Mouse (Mus musculus) neural tube, embryonic 12.5 days (tissue): ENCODE data around the gene Apol7a. TPM values are rescaled to one million over a fixed set of nuclear protein-coding genes. Genes with fewer than 3 reads are reported as not detected.
"Not testable (repeated sequence)": the region's sequence is repeated elsewhere in the genome, so short reads cannot be mapped to it uniquely, and the experiment has no call there.

Experiments
- ATAC-seq: fragments of 200-750 bp; cut with Nextera tagmentation; 2 replicates; pipeline ENCODE4 v1.8.0; 2017; ENCODE audit warnings: low read depth, mild to moderate bottlenecking, moderate TSS enrichment, moderate library complexity; ENCODE audit not compliant: low FRiP score
- H3K27ac ChIP-seq: fragments of 300-500 bp; sonication (generic); 2 replicates; pipeline ENCODE4 v1.5.1; 2016
- H3K27me3 ChIP-seq: fragments of 300-500 bp; sonication (generic); replicated peaks from 2 replicates; pipeline ENCODE4 v1.6.1; 2016; ENCODE audit warnings: mild to moderate bottlenecking
- H3K36me3 ChIP-seq: fragments of 300-500 bp; sonication (generic); 2 replicates; pipeline ENCODE4 v1.6.1; 2016; ENCODE audit warnings: mild to moderate bottlenecking
- H3K4me1 ChIP-seq: fragments of 300-500 bp; sonication (generic); 2 replicates; pipeline ENCODE4 v1.6.1; 2016
- H3K4me2 ChIP-seq: fragments of 300-500 bp; sonication (generic); replicated peaks from 2 replicates; pipeline ENCODE4 v1.6.1; 2016; ENCODE audit warnings: mild to moderate bottlenecking
- H3K4me3 ChIP-seq: fragments of 300-500 bp; sonication (generic); 2 replicates; pipeline ENCODE4 v1.5.1; 2016
- H3K9ac ChIP-seq: fragments of 300-500 bp; sonication (generic); 2 replicates; pipeline ENCODE4 v1.6.1; 2016; ENCODE audit warnings: mild to moderate bottlenecking
- H3K9me3 ChIP-seq: fragments of 300-500 bp; sonication (generic); 2 replicates; pipeline ENCODE4 v1.6.1; 2016; ENCODE audit warnings: mild to moderate bottlenecking
- WGBS: fragments of 180-500 bp; shearing (Covaris S2); methylation state at CpG from one replicate; pipeline ENCODE4 v1.1.7; 2016; 5-methylcytosine and 5-hydroxymethylcytosine counted together
- polyA plus RNA-seq: library from polyadenylated mRNA; unstranded; fragments of >200 nt; fragmentation: Nextera tagmentation; extraction: Ambion mirVana; gene quantifications from 2 replicates; pipeline ENCODE4 v1.2.1, GENCODE M21; 2016

Apol7a gene
- polyA plus RNA-seq, 1 experiment from 2014 or later: not detected

DNA sequence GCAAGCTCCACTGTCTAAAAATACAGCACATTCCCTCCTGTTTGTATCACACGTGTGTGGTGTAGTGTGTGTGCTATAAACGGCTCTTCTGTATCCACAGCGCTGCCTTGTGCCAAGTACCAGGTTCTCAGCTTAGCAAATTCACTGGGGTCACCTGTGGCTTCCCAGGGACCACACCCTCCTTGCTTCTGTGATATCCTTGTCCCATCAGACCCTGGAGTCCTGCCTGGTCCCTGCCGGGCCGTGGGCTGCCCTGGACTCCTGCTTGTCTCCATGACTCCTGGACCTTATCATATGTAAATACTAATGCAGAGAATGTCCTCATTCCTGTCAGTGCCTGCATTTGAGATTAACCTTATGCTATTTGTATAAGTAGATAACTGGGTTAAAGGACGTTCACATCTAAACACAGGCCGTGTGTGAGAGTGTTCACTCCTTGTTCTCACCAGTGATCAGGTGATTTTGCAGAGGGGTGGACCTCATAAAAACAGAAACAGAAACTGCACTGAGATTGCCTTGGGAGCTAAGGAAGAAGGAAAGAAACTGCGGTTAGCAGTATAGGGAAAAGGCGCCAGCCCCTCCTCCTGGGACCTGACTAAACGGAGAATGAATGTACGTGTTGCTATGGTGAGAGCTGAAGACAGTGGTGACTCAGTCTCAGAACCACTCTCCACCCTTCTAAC is 1.3 kb downstream of the Apol7a start:
- not testable (repeated sequence) for ATAC-seq, H3K9me3 ChIP-seq

DNA sequence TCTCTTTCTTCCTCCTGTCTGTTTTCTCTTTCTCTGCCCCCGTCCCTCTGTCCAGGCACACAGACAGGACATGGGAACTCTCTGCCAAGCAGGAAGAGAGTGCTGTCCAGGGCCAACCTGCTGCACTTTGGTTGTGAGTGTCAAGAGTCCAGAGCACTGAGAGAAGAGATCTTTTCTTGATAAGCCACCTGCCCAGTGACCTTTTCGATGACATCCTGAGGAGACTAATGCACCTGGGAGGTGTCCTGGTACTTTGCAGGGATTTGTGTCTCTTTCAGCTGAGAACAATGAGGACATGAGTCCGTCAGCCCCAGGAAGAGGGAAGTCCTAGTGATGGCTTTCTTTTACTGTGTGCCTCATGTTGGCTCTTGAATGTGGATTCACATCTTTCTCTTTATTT is 5.1 kb downstream of the Apol7a start:
- not testable (repeated sequence) for H3K27ac ChIP-seq

More for the DNA sequence above, 1.3 kb downstream of the Apol7a start:
- not testable (repeated sequence) for H3K4me2 ChIP-seq, H3K36me3 ChIP-seq, H3K27me3 ChIP-seq, H3K27ac ChIP-seq, H3K4me3 ChIP-seq, H3K9ac ChIP-seq, H3K4me1 ChIP-seq
- WGBS: 84% methylated on average over 11 of the region's 11 CpGs

DNA sequence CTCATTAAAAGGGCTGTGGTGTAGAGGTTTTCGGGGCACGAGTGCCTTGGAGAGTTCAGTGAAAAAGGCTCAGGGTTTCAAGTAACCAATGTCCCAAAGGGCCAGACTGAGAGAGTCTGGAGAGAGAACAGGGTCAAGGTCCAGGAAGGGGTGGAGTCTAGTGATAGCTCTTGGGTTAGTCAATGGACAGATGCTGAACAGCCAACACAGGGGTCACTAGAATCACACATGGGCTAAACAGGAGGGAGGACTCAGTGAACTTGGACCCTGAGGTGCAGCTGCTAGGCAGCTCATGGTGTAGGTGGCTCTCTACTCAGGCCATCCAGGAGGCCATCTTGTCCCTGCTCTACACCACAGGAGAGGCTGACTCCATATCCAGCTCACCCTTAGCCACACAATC is 11.4 kb downstream of the Apol7a start:
- no peak overlapping the region for H3K9ac ChIP-seq
- 91% methylated on average over 2 of the region's 2 CpGs for WGBS
- H3K27ac ChIP-seq: no peak overlapping the region
- no peaks in the 10 kb centered on the region for H3K4me1 ChIP-seq
- no peak overlapping the region for H3K4me2 ChIP-seq
- H3K4me3 ChIP-seq: no peak overlapping the region
- no peaks in the 10 kb centered on the region for H3K36me3 ChIP-seq
- no peaks in the 10 kb centered on the region for H3K9me3 ChIP-seq
- no peak for ATAC-seq
- no peaks in the 10 kb centered on the region for H3K27me3 ChIP-seq

More for the DNA sequence above, 5.1 kb downstream of the Apol7a start:
- H3K9me3 ChIP-seq, ATAC-seq, H3K36me3 ChIP-seq, H3K4me3 ChIP-seq, H3K4me1 ChIP-seq, H3K9ac ChIP-seq, H3K27me3 ChIP-seq, H3K4me2 ChIP-seq: not testable (repeated sequence)
- WGBS: 69% methylated on average over 3 of the region's 3 CpGs

DNA sequence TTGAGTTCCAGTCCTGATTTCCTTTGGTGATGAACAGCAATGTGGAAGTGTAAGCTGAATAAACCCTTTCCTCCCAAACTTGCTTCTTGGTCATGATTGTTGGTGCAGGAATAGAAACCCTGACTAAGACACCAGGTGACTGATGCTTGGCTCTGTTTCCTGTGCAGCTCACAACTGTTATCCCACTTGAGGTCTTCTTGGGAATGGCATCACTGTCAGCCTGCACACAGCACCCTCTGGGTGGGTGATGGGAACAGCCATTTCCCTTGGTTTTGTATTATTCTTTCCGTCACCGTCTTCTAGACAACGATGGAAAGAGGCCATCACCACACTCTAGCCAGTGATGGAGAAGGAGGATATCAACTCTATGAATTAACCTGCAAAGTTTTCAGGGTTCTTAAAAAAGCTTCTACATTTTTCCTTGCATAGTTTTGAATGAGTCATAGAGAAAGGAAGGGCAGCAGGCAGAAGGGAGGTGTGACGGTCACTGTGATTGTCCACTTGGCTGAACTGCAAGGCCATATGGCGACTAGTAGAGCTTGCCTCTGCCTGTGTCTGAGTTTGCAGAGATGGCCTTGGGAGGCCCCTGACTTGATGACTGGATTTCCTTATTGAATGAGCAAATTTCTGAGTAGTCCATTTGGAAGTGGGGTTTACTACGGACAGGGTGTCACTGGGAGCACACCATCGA is 14.4 kb downstream of the Apol7a start:
- H3K4me3 ChIP-seq: no peak overlapping the region

DNA sequence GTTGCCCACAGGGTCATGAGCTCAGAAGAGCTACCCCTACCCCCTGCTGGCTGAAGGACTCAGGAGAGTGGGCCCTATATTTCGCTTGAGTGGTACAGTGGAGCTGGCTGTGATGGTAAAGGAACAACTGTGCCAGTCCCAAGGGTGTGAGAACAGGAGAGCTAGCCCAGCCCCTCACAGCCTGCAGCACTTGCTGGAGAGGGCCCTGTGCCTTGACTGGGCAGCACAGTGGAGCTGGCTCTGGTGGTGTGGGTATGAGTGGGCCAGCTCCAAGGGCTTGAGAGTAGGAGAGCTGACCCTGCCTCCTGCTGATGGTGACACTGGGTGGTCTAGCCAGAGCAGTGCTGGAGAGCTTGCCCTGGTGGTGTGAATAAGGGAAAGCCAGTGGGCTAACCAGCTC is 16.0 kb downstream of the Apol7a start:
- no peaks in the 10 kb centered on the region for H3K27me3 ChIP-seq
- 67% methylated on average over 1 of the region's 1 CpGs for WGBS
- no peaks in the 10 kb centered on the region for H3K4me1 ChIP-seq
- no peak overlapping the region for H3K4me3 ChIP-seq
- H3K9ac ChIP-seq: no peak overlapping the region
- H3K9me3 ChIP-seq: no peaks in the 10 kb centered on the region
- H3K4me2 ChIP-seq: no peak overlapping the region
- no peak for ATAC-seq
- no peaks in the 10 kb centered on the region for H3K36me3 ChIP-seq
- H3K27ac ChIP-seq: no peak overlapping the region

More for the DNA sequence above, 14.4 kb downstream of the Apol7a start:
- 95% methylated on average over 7 of the region's 7 CpGs for WGBS
- ATAC-seq: no peak
- no peak overlapping the region for H3K4me2 ChIP-seq
- H3K9ac ChIP-seq: no peak overlapping the region
- H3K27ac ChIP-seq: no peak overlapping the region
- H3K9me3 ChIP-seq: no peaks in the 10 kb centered on the region
- no peaks in the 10 kb centered on the region for H3K4me1 ChIP-seq
- H3K36me3 ChIP-seq: no peaks in the 10 kb centered on the region
- no peaks in the 10 kb centered on the region for H3K27me3 ChIP-seq

DNA sequence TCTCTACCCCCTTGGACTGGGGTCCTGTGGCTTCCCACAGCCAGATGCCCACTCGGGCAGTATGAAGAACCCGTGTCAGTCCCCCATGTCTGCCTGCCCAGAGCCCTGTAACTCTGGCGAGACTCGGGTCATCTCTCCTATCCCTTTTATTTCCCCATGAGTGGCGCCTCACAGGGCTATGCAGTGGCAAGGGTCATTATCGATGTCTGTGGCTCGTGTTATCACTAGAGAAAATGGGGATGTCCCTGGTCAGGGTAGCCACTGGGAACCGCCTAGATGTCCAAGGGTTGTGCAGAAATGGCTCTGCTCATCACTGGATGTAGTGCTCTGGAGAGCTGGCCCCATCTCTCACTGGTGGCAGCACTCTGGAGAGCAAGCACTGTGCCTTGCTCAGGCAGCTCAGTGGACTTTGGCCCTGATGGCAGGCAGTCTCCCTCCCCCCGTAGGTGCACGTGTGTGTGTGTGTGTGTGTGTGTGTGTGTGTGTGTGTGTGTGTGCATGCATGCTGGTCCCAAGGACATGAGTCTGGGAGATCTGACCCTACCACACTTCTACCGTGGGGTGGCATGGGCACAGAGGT is 16.5 kb downstream of the Apol7a start:
- no peak for ATAC-seq
- WGBS: 91% methylated on average over 11 of the region's 11 CpGs

DNA sequence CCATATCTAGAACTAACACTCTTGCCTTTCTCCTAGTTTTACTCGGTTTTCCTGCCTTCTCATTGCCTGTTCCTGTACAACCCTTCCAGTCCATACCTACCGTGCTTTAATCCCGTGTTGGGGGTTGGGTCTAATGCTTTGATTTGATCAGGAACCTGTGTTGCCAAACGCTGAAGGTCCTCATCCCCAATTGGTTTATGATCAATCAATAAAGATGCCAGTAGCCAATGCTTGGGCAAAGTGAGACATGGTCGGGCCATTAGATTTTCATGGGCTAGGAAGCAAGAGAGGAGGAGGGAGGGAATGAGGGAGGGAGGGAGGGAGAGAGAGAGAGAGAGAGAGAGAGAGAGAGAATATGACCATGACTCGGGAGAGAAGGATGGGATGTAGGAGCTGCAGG is 17.4 kb downstream of the Apol7a start:
- H3K27ac ChIP-seq: no peak overlapping the region
- ATAC-seq: no peak

More for the DNA sequence above, 16.5 kb downstream of the Apol7a start:
- no peaks in the 10 kb centered on the region for H3K9me3 ChIP-seq
- H3K4me1 ChIP-seq: no peaks in the 10 kb centered on the region
- H3K9ac ChIP-seq: no peak overlapping the region
- no peak overlapping the region for H3K27ac ChIP-seq
- no peak overlapping the region for H3K4me2 ChIP-seq
- H3K4me3 ChIP-seq: no peak overlapping the region
- no peaks in the 10 kb centered on the region for H3K36me3 ChIP-seq
- H3K27me3 ChIP-seq: no peaks in the 10 kb centered on the region

DNA sequence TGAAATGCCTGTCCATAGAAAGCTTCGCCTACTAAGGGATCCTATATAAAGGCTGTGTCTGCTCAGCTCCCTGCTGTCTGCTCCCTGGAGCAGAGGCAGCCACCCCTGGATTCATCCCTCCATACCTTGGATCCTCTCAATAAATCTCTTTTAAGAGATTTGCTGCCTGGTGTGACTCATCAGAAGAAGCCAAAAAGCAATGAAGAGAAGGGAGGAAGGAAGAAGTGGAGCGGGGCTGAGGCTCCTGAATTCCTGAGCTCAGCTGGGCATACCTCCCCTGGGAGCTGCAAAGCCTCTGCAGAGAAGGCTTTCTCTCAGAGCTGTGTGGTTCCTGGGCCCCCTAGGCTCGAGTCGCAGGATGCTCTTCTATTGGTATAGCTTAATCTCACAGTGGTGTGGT is 19.0 kb downstream of the Apol7a start:
- H3K4me1 ChIP-seq: no peaks in the 10 kb centered on the region
- ATAC-seq: no peak
- H3K36me3 ChIP-seq: no peaks in the 10 kb centered on the region
- H3K27ac ChIP-seq: no peak overlapping the region
- 56% methylated on average over 4 of the region's 4 CpGs for WGBS
- H3K4me2 ChIP-seq: no peak overlapping the region
- no peaks in the 10 kb centered on the region for H3K27me3 ChIP-seq
- H3K9ac ChIP-seq: no peak overlapping the region
- no peak overlapping the region for H3K4me3 ChIP-seq
- no peaks in the 10 kb centered on the region for H3K9me3 ChIP-seq

More for the DNA sequence above, 17.4 kb downstream of the Apol7a start:
- WGBS: 76% methylated on average over 6 of the region's 6 CpGs
- Histone ChIP-seq H3K4me3 (no peak overlapping the region), H3K9me3 (no peaks in the 10 kb centered on the region), H3K9ac (no peak overlapping the region), H3K4me1 (no peaks in the 10 kb centered on the region), H3K27me3 (no peaks in the 10 kb centered on the region), H3K4me2 (no peak overlapping the region), H3K36me3 (no peaks in the 10 kb centered on the region)

DNA sequence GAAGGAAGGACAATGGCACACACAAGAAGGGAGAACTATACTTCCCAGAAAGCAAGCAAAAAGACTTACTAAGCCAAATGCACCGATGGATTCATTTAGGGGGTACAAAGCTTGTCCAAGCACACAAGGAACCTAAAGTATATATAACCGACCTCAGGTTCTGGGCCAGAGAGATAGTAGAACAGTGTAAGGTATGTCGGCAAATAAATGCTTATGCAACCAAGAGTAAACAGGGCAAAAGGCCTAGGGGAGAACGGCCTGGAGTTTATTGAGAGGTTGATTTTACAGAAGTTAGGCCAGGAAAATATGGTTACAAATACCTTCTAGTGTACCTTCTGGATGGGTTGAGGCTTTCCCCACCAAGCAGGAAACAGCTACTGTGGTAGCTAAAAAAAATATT is 21.5 kb downstream of the Apol7a start:
- H3K4me1 ChIP-seq: no peaks in the 10 kb centered on the region
- H3K4me3 ChIP-seq: no peak overlapping the region
- WGBS: 90% methylated on average over 4 of the region's 4 CpGs
- H3K36me3 ChIP-seq: no peaks in the 10 kb centered on the region
- no peaks in the 10 kb centered on the region for H3K27me3 ChIP-seq
- no peak for ATAC-seq
- no peak overlapping the region for H3K4me2 ChIP-seq
- H3K9me3 ChIP-seq: no peaks in the 10 kb centered on the region
- H3K27ac ChIP-seq: no peak overlapping the region
- H3K9ac ChIP-seq: no peak overlapping the region

DNA sequence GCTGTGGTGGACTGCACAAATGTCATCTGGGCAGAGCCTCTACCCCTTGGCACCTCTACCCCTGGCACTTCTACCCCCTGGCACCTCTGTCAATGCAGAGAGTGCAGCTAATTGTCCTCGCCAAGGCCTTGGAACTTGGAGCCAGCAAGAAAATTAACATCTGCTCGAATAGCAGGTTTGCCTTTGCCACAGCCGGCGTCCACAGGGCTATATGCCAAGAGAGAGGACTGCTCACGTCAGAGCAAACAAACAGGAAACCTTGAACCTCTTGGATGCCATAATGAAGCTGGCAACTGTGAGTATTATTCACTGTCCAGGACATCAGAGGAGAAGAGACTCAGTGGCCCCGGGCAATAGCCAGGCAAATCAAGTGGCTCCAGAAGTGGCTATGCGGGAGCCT is 22.0 kb downstream of the Apol7a start:
- Histone ChIP-seq H3K9ac (no peak overlapping the region), H3K36me3 (no peaks in the 10 kb centered on the region), H3K4me3 (no peak overlapping the region), H3K4me1 (no peaks in the 10 kb centered on the region), H3K27ac (no peak overlapping the region), H3K4me2 (no peak overlapping the region), H3K27me3 (no peaks in the 10 kb centered on the region), H3K9me3 (no peaks in the 10 kb centered on the region)
- 86% methylated on average over 7 of the region's 7 CpGs for WGBS
- no peak for ATAC-seq

DNA sequence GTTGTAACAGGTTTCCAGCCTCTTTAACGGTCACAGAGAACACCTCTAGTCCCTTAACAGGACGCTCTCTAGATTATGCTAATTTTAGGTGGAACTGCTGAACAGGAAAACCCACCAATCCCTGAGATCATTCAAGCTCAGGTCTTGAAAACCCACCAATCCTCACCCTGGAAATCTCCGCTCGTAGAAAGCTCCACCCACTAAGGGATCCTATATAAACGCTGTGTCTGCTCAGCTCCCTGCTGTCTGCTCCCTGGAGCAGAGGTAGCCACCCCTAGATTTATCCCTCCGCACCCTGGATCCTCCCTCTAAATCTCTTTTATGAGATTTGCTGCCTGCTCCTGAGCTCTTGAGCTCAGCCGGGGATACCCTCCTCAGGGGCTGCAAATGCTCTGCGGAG is 28.3 kb downstream of the Apol7a start:
- 90% methylated on average over 8 of the region's 8 CpGs for WGBS
- H3K4me2 ChIP-seq: no peak overlapping the region
- H3K36me3 ChIP-seq: no peaks in the 10 kb centered on the region
- H3K27me3 ChIP-seq: no peaks in the 10 kb centered on the region
- ATAC-seq: no peak
- H3K4me1 ChIP-seq: peaks cover 16% of the 10 kb centered on the region; the same call in 1 of the 2 replicates
- H3K4me3 ChIP-seq: no peak overlapping the region
- H3K27ac ChIP-seq: no peak overlapping the region
- no peaks in the 10 kb centered on the region for H3K9me3 ChIP-seq
- H3K9ac ChIP-seq: no peak overlapping the region

DNA sequence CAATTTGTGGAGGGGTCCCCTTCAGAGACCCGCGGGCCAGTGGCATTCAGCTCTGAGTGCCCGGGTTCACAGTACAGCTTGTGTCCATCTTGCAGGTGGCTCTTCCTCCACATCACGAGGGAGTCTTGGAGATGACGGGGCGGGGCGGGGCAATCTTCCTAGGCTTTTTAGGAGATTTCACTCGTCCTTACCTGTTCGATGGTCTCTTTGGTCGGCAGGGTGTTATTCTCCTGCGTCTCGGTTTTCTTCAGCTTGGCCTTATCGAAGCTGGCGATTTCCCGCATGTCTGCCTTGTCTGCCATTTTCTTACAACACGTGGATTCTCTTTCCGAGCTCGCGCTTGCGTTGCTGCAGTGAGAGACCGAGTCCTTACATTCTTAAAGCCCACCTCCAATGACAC is 28.9 kb downstream of the Apol7a start:
- no peaks in the 10 kb centered on the region for H3K36me3 ChIP-seq
- no peak for ATAC-seq

More for the DNA sequence above, 28.9 kb downstream of the Apol7a start:
- 93% methylated on average over 21 of the region's 21 CpGs for WGBS
- H3K9ac ChIP-seq: no peak overlapping the region
- no peak overlapping the region for H3K27ac ChIP-seq
- H3K27me3 ChIP-seq: no peaks in the 10 kb centered on the region
- no peak overlapping the region for H3K4me2 ChIP-seq
- peaks cover 16% of the 10 kb centered on the region; the same call in 1 of the 2 replicates for H3K4me1 ChIP-seq
- H3K9me3 ChIP-seq: no peaks in the 10 kb centered on the region
- no peak overlapping the region for H3K4me3 ChIP-seq
